Mouse (Mus musculus) embryonic stem cell, embryonic (primary cell): Measurements from ENCODE around the gene Efcab6.

ENCODE experiments used
- CTCF ChIA-PET, 4 experiments: fragments of 300-600 bp in 2 of 4; fragments of 350-600 bp in 2 of 4; sonication (Branson Sonifier 250); formaldehyde crosslinking; loops; one replicate each; lab custom pipeline; 2022; ENCODE audit warnings: inconsistent platforms in 2 of 4; lab: Charles Lee
- POLR2A ChIA-PET, 4 experiments: fragments of 300-600 bp in 2 of 4; fragments of 350-600 bp in 2 of 4; sonication (Branson Sonifier 250); formaldehyde crosslinking; loops; one replicate each; lab custom pipeline; 2022; ENCODE audit warnings: antibody characterized with exemption in 4 of 4, inconsistent platforms in 1 of 4; lab: Charles Lee

Gene Efcab6

GRCm38 (mm10) chr15:83879845-83880244 is 185.3 kb downstream of the Efcab6 start:
- ChIA-PET CTCF (interaction anchor here in 3 of 4 experiments (0.6 to 3.2 kb wide), 3 partner anchors 23 kb away, joined by 3 to 13 read pairs (median 8); no protein-coding TSS in a partner anchor), POLR2A (interaction anchor here in 1 of 4 experiments (1.5 kb wide), 1 partner anchor 11 kb away, joined by 3 read pairs; no protein-coding TSS in a partner anchor)

- ChIA-PET CTCF (no interaction called here), POLR2A (interaction anchor here in 1 of 4 experiments (1.3 kb wide), 1 partner anchor 9 kb away, joined by 3 read pairs; no protein-coding TSS in a partner anchor)
Measured at GRCm38 (mm10) chr15:83877898-83878297, 187.3 kb downstream of the Efcab6 start.

DNA sequence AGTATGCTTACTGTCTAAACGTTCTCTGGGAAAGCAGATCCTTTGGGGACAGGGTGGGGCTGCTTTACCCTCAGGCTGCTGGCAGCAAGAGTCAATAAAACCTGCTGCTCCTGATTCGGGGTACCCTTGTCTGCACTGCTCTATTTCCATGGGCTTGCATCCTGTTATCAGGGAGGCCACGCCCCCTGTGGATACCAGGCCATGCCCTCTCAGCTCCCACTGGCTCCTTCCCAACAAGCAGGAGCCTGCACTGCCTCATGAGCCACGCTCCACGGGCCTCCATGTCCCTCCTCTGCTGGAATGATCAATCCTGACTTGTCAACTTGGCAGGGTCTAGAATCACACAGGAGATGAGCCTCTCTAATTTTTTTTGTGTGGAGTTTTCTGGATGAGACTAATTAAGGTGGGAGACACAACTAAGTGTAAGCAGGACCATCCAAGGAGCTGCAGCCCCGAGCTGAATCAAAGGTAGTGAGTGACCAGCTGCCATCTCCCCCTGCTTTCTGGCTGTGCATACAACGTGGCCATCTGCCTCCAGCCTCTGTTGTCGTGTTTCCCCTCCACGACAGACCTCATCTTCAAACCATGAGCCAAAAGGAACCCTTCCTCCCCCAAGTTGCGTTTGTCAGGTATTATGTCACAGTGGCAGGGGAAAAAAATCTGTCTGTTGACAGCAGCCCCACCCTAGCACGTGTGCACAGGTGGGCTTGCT is 187.9 kb downstream of the Efcab6 start:
- ChIA-PET CTCF (no interaction called here), POLR2A (interaction anchor here in 1 of 4 experiments (1.3 kb wide), 1 partner anchor 8 kb away, joined by 3 read pairs; no protein-coding TSS in a partner anchor)

DNA sequence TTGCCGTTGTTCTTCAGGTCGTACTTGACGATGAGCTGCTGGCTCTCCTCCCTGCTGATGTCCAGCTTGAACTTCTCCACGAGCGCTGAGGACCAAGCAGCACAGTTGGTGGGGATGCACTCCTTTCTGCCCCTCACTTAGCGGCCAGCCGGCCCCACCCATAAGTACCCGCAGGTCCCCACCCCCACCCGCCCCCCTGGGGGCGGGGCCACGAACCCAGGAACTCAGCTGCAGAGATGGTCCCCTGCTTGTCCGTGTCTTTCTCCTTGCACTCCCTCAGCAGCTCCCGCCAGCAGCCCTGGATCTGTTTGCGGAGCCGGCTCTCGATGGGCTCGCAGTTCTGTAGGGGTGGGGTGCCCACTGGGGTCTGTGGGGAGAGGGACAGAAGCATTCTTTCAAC is 194.2 kb downstream of the Efcab6 start:
- ChIA-PET CTCF (interaction anchor here in 2 of 4 experiments (1.0 to 6.3 kb wide), 4 partner anchors 14 to 204 kb away, joined by 3 to 41 read pairs (median 12); no protein-coding TSS in a partner anchor), POLR2A (interaction anchor here in 1 of 4 experiments (0.6 to 1.4 kb wide), 2 partner anchors 18 to 455 kb away, joined by 3 read pairs; no protein-coding TSS in a partner anchor)

GRCm38 (mm10) chr15:83865626-83866025 is 199.6 kb downstream of the Efcab6 start:
- CTCF ChIA-PET, result interaction anchor here in 2 of 4 experiments (0.8 to 6.3 kb wide), 2 partner anchors 8 to 28 kb away, joined by 3 to 41 read pairs; no protein-coding TSS in a partner anchor

DNA sequence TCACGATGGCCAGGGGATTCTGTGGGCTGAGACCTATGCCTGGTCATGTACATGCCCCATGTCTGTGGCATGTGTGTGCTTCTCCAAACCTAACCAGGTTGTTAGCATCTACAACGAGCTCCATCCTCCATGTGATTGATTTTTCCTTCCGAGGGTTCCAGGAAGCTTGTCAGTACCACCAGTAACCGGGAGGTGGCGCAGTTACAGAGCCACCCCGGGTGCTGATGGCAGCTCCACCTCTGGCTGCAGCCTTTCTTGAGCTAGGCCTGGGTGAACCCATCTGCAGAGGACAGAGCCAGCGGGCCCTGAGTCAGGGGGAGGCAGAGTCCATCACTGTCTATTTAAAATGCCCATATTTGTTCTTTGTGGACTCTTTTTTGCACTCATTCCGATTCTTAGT is 208.1 kb downstream of the Efcab6 start:
- POLR2A ChIA-PET, result interaction anchor here in 2 of 4 experiments (0.5 to 1.2 kb wide), 2 partner anchors 12 to 761 kb away, joined by 3 to 4 read pairs; no protein-coding TSS in a partner anchor

More at GRCm38 (mm10) chr15:83865626-83866025, 199.6 kb downstream of the Efcab6 start:
- POLR2A ChIA-PET, result interaction anchor here in 1 of 4 experiments (0.5 kb wide), 1 partner anchor 912 kb away, joined by 5 read pairs; no protein-coding TSS in a partner anchor

GRCm38 (mm10) chr15:83853400-83853811 is 211.8 kb downstream of the Efcab6 start:
- ChIA-PET POLR2A (interaction anchor here in 2 of 4 experiments (0.8 to 1.4 kb wide), 2 partner anchors 18 to 525 kb away, joined by 3 read pairs; no protein-coding TSS in a partner anchor), CTCF (interaction anchor here in 2 of 4 experiments (0.7 to 1.7 kb wide), 3 partner anchors 11 to 251 kb away, joined by 3 to 5 read pairs (median 3); no protein-coding TSS in a partner anchor)

More for the DNA sequence above, 208.1 kb downstream of the Efcab6 start:
- CTCF ChIA-PET, result interaction anchor here (0.5 to 3.5 kb wide), 76 partner anchors 9 to 772 kb away, joined by 3 to 41 read pairs (median 4); partner anchors contain the start of gene Scube1 (in 1 of the 4)

DNA sequence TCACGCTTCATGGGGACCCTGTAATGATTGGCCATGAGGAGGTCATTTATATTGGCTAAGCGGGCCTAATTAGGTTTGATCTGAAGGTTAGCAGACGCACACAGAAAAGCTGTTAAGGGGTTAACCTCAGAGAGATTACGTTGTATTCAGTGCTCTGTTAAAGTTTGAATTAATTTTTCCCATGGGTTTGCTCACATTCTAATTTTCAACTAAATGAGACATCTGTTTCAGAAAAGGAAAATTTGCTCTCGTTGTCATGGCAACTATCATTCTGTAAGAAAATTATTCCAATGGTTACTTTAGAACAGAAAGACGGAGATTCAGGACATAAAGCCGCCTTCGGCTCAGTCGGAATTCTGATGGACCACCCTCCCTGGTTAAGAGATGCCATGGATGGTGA is 217.0 kb downstream of the Efcab6 start:
- CTCF ChIA-PET, result interaction anchor here (0.6 to 2.0 kb wide), 5 partner anchors 9 to 268 kb away, joined by 3 to 10 read pairs (median 7); no protein-coding TSS in a partner anchor
- POLR2A ChIA-PET, result interaction anchor here in 1 of 4 experiments (0.6 kb wide), 1 partner anchor 269 kb away, joined by 4 read pairs; no protein-coding TSS in a partner anchor

DNA sequence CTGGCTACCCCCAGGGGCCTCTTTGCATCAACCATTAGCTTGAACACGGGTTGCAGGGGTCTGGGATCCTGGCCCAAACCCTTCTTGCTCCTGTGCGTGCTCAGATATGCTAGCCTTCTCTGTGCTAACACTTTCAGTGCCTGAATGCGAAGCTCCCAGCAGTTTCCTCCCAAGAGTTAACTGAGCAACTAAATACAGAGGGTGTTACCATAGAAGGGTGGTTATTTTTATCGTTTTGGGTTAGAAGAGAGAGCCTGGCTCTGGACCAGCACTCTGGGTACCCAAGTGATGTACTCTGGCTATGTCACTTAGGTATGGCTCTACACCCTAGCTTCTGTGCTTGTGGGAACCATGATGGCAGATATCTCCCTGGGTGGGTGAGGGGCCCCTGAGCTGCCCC is 217.7 kb downstream of the Efcab6 start:
- ChIA-PET CTCF (interaction anchor here in 3 of 4 experiments (1.6 to 2.0 kb wide), 3 partner anchors 9 kb away, joined by 7 to 10 read pairs (median 8); no protein-coding TSS in a partner anchor), POLR2A (interaction anchor here in 1 of 4 experiments (0.6 to 0.7 kb wide), 2 partner anchors 14 to 268 kb away, joined by 3 to 4 read pairs; no protein-coding TSS in a partner anchor)

DNA sequence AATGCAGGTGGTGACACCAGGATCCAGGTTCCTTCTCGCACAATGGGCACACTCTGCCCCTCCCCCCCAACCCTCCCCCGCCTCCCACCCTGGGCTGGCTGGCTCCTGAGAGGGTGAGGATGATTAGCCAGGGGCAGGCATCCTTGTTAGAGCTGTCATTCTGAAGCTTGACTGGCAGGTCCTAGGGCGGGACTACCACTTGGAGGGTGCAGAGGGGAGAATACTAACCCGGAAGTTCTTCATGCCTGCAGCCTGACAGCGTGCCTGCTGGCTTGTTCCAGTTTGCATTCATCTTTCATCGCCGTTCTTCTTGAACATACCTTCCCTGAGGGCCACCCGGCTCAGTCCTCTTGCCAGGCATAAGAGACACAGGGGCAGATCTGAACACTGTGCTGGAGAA is 218.6 kb downstream of the Efcab6 start:
- ChIA-PET CTCF (interaction anchor here in 2 of 4 experiments (1.0 to 1.7 kb wide), 2 partner anchors 10 to 228 kb away, joined by 3 to 5 read pairs; no protein-coding TSS in a partner anchor), POLR2A (interaction anchor here in 1 of 4 experiments (0.7 to 0.8 kb wide), 2 partner anchors 49 to 240 kb away, joined by 3 to 4 read pairs; no protein-coding TSS in a partner anchor)

- POLR2A ChIA-PET, result interaction anchor here in 3 of 4 experiments (0.6 to 1.3 kb wide), 3 partner anchors 11 to 364 kb away, joined by 3 to 5 read pairs (median 3); no protein-coding TSS in a partner anchor
- CTCF ChIA-PET, result interaction anchor here in 2 of 4 experiments (0.7 to 1.7 kb wide), 3 partner anchors 11 to 229 kb away, joined by 3 to 9 read pairs (median 5); no protein-coding TSS in a partner anchor
Measured at GRCm38 (mm10) chr15:83845734-83846133, 219.4 kb downstream of the Efcab6 start.

- CTCF ChIA-PET, result interaction anchor here in 3 of 4 experiments (0.6 to 1.6 kb wide), 5 partner anchors 14 to 967 kb away, joined by 3 to 9 read pairs (median 5); no protein-coding TSS in a partner anchor
- POLR2A ChIA-PET, result no interaction called here
Measured at GRCm38 (mm10) chr15:83842915-83843789, 222.0 kb downstream of the Efcab6 start.

DNA sequence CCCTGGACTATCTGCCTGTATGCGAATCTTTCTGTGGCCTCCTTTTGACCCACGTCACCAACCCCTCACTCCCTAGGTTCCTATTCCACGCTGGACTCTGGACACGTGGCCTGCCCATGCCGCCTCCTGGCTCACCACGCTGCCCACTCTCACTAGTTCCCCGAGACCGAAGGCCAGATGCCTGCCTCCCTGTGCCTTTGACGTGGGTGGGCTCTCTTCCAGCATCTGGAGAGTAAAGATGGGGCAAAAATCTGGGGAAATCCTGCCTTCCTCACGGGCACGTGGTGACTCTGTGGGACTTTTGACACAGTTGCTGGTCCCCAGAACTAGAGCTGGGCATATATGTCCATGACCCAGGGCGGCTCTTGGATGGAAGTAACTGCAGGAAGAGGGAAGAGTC is 222.8 kb downstream of the Efcab6 start:
- ChIA-PET CTCF (no interaction called here), POLR2A (no interaction called here)

- ChIA-PET CTCF (interaction anchor here in 2 of 4 experiments (0.6 to 0.8 kb wide), 3 partner anchors 15 to 122 kb away, joined by 3 to 4 read pairs (median 3); no protein-coding TSS in a partner anchor), POLR2A (interaction anchor here in 1 of 4 experiments (0.6 kb wide), 2 partner anchors 34 to 159 kb away, joined by 3 read pairs; no protein-coding TSS in a partner anchor)
Measured at GRCm38 (mm10) chr15:83840950-83841719, 224.0 kb downstream of the Efcab6 start.

GRCm38 (mm10) chr15:83832265-83832664 is 232.9 kb downstream of the Efcab6 start:
- CTCF ChIA-PET, result interaction anchor here in 1 of 4 experiments (0.6 kb wide), 1 partner anchor 37 kb away, joined by 3 read pairs; no protein-coding TSS in a partner anchor
- POLR2A ChIA-PET, result interaction anchor here in 2 of 4 experiments (0.7 kb wide), 2 partner anchors 204 to 405 kb away, joined by 3 to 6 read pairs; no protein-coding TSS in a partner anchor

DNA sequence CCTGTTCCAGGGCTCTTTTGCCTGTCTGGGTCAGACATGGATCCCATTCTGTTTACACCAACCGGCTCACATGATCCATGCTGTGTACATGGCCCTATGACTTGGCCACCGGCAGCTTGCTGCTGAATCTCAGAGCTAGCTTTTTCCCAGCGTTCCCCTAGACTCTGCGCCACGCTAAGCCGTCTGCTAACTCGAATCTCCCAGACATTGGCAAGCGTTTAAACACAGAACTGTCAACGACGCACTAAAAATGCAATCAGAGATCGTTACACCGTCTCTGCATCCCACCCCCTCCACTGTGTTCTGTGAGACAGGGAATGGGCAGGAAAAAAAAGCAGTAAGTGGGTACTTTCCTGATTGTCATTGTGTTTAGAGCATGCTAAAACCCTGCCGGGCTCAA is 236.0 kb downstream of the Efcab6 start:
- POLR2A ChIA-PET, result no interaction called here
- CTCF ChIA-PET, result no interaction called here
